Mouse (Mus musculus): ENCODE measurements around the gene Aknad1.

The Aknad1 gene

GRCm38 (mm10) chr3:108751061-108751460 is 11.6 kb downstream of the Aknad1 start:
- no peak for DNase-seq (ENCODE audit: low spot score in 2 of 2)

DNA sequence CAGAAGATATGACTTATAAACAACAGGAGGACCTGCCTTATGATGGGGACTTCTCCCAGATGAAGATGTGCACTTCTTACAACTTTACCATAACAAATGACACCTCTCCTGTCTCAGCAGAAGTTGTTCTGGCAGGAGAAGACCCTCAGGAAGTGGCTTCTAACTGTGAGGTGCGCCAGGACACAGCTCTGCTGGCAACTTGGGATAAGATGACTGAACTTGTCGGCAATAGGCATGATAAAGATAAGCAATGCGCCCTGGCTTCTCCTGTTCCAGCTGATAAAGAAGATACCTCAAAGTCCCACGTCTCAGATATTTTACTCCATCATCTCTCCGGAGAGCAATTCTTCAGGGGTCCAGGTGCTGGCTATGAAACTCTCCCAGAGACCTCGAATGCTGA is 12.2 kb downstream of the Aknad1 start:
- no peak for DNase-seq (ENCODE audit: low spot score in 2 of 2)

- no peak for DNase-seq (ENCODE audit: low spot score in 2 of 2)
These were observed 15.1 kb downstream of the Aknad1 start for GRCm38 (mm10) chr3:108754541-108754940.

DNA sequence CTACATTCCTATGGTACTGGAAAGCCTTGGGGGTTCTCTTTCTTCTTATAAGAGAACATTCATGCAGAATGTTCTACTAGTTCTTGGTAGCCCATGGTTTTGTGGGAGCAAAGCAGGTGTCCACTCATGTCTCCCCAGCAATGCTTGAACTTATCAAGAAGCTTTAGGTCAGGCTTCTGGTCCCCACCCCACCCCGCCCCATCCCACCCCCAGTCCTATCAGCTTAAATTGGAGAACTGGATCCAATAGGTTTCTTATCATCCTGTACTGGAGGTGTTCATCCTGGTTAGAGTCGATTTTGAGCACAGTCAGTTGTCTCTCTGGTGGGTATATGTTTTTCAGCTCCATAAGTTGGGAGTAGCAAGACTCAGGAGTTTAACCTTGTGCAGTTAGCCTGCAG is 16.1 kb downstream of the Aknad1 start:
- no peak for DNase-seq (ENCODE audit: low spot score in 2 of 2)

DNA sequence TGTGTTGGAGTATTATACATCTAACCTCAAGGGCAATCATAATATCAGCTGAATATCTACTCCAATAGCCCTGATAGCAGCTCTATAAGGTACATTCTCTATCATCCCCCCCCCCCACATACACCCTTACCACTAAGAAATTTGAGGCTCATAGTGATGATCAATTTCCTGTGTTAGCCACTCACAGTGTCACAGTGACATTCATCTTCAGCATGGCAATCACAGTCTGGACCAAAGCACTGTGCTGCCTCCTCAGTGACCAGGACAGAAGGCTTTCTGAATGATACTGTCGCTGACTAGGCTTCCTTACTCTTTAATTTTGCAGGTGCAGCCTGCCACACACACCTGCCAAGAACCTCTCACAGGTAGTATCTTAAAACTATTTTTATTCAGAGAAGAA is 16.7 kb downstream of the Aknad1 start:
- no peak for DNase-seq (ENCODE audit: low spot score in 2 of 2)

GRCm38 (mm10) chr3:108757570-108757969 is 18.1 kb downstream of the Aknad1 start:
- DNase-seq (ENCODE audit: low spot score in 2 of 2): no peak

DNA sequence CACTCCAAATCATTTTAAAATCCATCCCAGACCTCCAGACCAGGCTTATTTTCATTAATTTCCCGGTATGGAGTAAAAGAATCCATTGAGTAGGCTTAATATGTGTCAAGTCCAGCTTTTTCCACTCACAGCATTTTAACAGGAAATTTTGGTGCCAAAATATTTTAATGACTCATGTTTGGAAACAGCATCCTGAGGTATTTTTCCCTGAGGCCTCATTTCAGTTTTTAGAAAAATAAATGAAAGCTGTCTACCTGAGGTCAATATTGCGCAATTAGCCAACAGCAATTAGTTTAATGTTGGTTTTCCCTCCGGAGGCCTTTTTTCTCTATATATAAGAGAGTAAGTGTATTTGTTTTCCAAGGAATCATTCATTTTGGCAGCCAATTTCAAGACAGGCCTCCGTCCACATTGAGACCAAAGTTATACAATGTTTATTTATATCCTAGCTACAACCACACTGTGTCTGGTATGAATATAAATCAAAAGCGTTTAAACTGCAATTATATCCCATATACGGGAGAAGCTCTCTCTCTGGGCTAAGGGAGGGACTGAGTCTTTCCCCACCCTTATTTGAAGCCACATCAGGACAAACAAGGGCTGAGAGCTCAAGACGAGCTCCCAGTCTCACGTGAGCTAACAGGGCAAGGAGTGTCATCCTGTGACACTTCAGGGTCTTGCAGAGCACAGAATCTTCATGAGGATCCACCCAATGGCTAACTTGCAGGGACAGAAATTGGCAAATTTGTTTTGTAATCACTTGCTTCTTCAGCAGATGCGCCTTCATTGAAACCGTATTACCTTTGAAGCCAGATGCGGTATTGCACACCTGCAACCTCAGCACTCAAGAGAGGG is 20.3 kb downstream of the Aknad1 start:
- DNase-seq (ENCODE audit: low spot score in 2 of 2): no peak

DNA sequence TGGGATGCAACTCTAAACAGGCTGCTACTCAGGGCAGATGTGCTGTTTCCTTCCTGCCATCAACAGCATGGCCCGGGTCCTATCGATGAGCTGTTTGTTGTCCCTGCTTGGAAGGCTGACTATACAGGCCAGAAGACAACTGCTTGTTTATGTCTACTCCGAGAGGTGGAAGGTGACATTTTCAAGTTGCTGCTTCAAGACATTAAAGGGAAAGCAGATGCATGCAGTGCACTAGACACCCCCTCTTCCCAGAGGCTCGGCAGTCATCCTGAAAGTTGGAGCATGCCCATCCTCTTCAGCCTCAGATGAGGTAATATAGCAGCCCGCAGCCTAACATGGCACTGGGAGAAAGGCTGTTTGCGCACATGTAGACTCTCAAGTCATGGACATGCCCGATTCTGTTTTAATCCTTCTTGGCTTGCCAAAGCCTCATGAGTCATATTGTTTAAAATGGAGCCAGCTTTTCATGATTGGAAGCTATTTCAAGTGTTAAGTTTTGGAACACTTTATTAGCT is 23.2 kb downstream of the Aknad1 start:
- DNase-seq (ENCODE audit: low spot score in 2 of 2): peak in 1 of 2 experiments; percentile 27

GRCm38 (mm10) chr3:108763691-108764090 is 24.2 kb downstream of the Aknad1 start:
- DNase-seq (ENCODE audit: low spot score in 2 of 2): no peak

DNA sequence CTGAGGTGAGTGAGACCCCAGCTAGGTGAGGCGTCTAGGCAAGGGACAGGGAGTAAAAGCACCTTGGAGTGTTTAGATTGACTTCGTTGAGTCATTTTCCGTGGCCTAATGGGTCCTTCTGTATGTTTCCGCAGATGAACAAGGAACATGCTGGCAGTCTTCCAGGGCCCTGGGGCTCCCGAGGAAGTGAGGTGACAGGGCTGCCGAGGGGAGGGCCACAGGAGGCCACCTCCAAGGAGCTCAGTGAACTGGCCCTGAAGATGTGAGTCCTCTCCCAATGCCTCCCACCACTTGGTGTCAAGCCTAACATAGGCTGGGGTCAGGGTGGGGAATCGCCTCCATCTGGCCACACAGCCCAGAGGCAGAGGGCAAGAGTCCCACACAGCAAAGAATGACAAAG is 25.5 kb downstream of the Aknad1 start:
- no peak for DNase-seq (ENCODE audit: low spot score in 2 of 2)

DNA sequence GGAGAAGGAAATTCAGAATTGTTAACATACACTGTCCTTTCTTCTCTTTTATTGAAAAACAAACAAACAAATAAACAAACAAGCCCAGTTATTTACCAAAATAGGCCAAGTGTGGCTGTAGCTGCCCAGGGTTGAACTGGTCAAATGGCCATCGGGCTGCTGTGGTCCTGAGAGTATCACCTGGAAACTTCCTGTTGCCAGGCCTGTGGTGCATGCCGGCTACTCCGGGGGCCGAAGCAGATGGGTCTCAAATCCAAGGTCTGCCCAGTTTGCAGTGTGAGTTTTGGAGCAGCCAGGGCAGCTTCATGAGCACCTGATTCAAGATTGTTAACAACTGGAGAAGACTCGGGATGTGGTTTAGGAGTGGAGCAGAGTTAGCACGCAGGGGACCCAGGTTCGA is 26.0 kb downstream of the Aknad1 start:
- no peak for DNase-seq (ENCODE audit: low spot score in 2 of 2)

DNA sequence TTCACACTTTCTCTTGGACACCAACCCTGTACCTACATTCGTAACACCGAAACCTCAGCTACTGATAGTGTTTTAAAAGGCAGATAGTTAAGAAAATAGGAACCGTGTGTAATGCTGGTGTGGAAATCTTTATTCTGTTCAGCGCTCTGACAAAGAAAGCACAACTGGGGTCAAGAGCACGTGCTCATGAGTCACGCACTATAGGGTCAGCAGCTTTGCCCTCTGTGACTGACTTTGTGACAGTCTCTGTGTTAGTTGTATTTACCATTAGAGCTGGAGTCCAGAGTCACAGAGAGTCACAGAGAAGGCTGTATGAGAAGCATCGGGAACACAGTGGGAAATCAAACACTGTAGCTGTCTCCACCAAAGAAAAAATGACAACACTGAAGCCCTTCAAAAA is 27.5 kb downstream of the Aknad1 start:
- no peak for DNase-seq (ENCODE audit: low spot score in 2 of 2)

DNA sequence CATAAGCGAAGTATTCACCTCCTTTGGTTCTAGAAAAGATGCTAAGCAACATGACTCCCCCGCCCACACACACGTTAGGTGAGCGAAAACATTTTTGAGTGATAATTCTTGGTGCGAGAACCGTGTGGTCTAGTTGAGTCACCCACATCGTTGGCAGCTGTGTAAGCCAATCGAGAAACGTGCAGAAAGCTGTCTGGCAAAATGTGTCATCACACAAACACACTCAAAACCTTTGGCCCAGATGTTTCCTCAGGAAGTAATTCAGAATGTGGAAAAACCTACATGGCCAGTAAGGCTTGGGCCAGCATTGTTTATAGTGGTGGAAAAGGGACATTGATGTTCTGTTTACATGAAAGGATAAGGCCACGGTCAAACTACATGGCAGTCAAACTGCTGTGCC is 28.0 kb downstream of the Aknad1 start:
- DNase-seq (ENCODE audit: low spot score in 2 of 2): no peak

DNA sequence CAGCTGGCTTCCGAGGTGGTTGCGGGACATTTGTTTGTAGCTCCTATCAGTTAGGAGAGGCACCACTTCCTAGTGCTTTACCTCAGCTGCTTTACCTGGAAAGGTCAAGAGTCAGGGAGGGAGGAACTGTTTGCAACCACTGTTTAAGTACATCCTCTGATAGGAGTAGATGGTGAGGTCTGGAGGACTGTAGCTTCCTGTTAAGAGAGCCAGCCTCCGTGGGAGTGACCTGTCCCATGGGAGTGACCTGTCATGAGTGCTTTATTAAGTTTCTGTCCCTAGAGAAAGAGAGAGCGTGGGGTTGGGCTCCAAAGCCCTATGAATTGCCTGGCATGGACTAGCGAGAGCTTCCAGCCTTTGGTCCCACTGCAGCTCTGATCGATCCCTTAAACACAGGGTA is 30.1 kb downstream of the Aknad1 start:
- DNase-seq (ENCODE audit: low spot score in 2 of 2): no peak

DNA sequence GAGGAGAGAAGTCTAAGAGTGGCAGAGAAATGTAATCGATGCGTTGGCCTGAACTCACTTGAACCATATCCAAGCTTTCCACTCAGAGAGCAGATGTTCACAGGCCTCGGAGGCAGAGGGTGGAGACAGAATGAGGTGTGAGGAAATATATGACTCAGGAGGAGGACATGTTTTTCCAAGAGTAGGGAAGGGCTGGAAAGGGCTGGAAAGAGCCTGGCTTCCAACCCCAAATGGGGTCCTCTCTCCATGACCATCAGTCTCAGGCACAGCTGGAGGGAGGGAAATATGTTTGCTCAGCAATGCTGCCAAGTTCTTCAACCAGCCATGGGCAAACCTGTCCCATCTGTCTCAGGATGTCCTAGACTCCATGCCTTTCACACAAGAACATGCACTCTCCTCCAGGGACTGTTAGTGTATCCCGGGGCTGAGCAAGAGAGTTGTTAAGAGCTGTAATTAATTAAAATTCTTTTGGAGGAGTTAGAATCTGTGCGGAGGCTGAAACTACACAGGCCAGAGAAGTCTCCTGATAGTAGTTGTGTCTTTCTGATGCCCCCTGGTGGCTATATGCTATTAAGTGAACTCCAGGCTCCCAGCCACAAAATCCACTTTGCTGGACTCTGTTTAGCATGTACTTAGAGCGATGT is 31.4 kb downstream of the Aknad1 start:
- peak; percentile 34 to 45 for DNase-seq (ENCODE audit: low spot score in 2 of 2)

GRCm38 (mm10) chr3:108772211-108772610 is 32.8 kb downstream of the Aknad1 start:
- no peak for DNase-seq (ENCODE audit: low spot score in 2 of 2)

DNA sequence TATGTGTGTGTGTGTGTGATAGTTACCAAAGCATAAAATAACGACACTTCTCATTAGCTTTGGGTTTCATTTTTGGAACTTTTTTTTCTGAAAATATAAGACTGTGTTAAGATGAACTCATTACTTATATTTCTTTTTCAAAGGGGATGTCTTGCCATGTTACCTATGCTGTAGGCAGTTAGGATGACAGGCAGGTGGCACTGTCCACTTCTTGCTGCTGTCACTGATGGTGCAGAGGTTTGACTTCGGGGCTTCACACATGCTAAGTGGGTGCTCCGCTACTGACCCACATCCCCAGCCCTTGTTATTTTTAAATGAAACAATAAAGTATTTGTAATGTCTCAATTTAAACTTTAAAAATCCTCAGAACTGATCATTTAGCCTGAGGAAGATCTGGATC is 33.4 kb downstream of the Aknad1 start:
- DNase-seq (ENCODE audit: low spot score in 2 of 2): no peak

GRCm38 (mm10) chr3:108778761-108779540 is 39.5 kb downstream of the Aknad1 start:
- DNase-seq (ENCODE audit: low spot score in 2 of 2): no peak

DNA sequence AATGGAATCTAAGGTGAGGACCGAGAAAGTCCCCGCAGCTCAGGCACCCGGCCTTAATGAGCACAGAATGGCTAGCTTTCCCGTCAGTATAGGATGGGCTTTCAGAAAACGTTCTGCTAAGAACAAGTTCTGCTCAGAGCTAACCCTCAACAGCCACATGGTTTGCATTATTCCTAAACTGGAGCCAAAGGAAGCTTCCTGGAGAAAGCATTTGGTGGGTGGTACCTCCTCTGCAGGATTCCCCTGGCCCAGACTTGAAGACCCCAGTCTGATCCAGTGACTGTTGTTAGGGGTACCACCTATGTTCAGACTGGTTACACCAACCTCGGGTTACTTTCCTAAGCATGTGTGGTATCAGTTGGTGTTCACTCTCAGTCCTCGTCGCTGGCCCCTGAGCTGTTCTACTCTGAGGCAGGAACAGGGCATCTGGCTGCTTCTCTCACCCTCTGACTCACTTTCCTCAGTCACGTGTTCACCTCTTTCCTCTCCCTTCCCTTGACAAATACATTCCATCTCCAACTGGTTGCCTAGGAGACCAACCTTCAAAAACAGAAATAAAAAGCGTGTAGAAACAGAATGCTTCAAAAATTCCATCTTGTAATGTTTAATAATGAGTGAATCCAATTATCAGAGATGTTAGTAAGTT is 41.9 kb downstream of the Aknad1 start:
- no peak for DNase-seq (ENCODE audit: low spot score in 2 of 2)

DNA sequence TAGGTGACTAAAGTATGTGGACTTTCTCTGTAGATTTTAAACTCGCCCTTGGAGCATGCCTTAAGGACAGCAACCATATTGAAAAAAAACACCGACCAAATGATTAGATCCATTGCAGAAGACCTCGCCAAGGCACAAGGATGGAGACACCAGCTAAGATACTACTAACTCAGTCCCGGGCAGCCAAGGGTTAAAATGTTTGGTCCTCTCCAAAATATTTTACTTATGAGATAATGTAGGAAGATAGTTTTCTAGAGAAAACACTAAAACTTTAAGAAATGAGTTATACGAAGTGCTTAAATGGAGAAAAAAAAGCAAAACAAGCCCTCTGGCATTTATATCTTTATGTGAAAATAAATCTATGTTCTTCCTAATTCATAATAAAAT is 42.4 kb downstream of the Aknad1 start:
- no peak for DNase-seq (ENCODE audit: low spot score in 2 of 2)

- DNase-seq (ENCODE audit: low spot score in 2 of 2): no peak
These were observed 43.0 kb downstream of the Aknad1 start for GRCm38 (mm10) chr3:108782364-108782895.

GRCm38 (mm10) chr3:108786520-108786919 is 47.1 kb downstream of the Aknad1 start:
- no peak for DNase-seq (ENCODE audit: low spot score in 2 of 2)
